Mouse (Mus musculus): Measurements from ENCODE around the gene Arnt. TPM values are rescaled to one million over a fixed set of nuclear protein-coding genes. Genes with fewer than 3 reads are reported as not detected.

Arnt gene
- polyA plus RNA-seq, 1 experiment, result 18.3 TPM

DNA sequence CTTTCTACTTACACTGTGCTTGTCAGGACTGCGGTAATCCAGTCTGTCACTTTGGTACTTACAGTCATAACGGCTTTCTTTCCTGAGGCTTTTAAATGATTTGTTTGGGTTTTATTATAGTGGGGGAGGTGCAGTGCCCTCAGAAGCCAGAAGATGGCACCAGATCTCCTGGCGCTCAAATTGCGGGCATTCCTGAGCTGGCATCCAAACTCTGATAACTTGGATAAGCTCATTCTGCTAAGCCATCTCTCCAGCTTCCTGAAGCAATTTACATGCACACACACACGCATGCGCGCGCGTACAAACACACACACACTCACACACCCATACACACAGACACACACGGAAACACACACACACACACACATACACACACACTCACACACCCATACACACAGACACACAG, 83.3 kb downstream of the Arnt start:
- peaks cover 14% of the 10 kb centered on the region for H3K4me1 ChIP-seq (ENCODE audit: control insufficient read depth, insufficient read depth, low read length)
- TF ChIP-seq CTCF (IDR thresholded peaks at IDR 0.05; ENCODE audit: control insufficient read depth, insufficient read depth, low read length) (peak; percentile 87), POLR2A (IDR thresholded peaks at IDR 0.05; ENCODE audit: borderline replicate concordance, control insufficient read depth, low read depth, low read length) (no peak)
- H3K4me3 ChIP-seq (replicated peaks; ENCODE audit: control insufficient read depth, low read depth, low read length), result no peak overlapping the region
- 20% methylated on average over 10 of the region's 10 CpGs for WGBS
- H3K27ac ChIP-seq (ENCODE audit: control insufficient read depth, insufficient read depth, low read depth, low read length, poor library complexity), result peak overlapping the region; percentile 51

DNA sequence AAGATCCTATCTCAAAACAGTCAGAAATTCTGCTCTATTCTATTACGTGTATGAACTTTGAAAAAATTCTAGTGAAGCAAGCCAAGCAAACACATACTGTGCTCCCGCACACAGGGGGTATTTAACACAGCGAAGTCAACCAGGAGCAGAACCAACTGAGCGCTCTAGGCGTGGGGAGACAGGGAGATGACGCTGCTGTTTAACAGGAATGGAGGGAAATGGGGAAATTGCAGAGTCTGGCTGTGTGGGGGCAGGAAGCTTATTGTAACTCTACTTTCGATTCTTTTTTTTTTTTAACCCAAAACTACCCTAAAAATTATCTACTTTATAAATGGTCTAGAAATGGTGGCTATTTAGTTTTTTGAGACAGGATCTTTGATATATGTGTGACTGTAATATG, 84.7 kb downstream of the Arnt start:
- Histone ChIP-seq H3K4me3 (replicated peaks; ENCODE audit: control insufficient read depth, low read depth, low read length) (no peak overlapping the region), H3K4me1 (ENCODE audit: control insufficient read depth, insufficient read depth, low read length) (peaks cover 19% of the 10 kb centered on the region), H3K27ac (ENCODE audit: control insufficient read depth, insufficient read depth, low read depth, low read length, poor library complexity) (peak overlapping the region; percentile 67)
- WGBS, result 4% methylated on average over 7 of the region's 7 CpGs
- TF ChIP-seq CTCF (IDR thresholded peaks at IDR 0.05; ENCODE audit: control insufficient read depth, insufficient read depth, low read length) (no peak), POLR2A (IDR thresholded peaks at IDR 0.05; ENCODE audit: borderline replicate concordance, control insufficient read depth, low read depth, low read length) (no peak)

DNA sequence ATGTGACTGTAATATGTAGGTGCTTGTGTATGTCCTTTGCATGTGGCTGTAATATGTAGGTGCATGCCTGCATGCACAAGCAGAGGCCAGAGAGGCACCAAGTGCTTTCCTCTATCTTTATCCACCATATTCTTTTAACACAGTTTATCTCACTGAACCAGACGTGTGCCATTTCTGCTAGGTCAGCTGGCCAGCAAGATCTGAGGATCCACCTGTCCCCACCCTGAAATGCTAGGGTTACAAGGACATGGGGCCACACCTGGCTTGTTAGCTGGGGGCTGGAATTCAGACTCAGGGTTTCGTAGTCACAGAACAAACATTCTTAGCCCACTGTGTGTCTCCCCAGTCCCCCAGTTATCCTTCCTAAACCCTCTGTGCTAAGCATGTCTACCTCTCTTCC, 85.1 kb downstream of the Arnt start:
- Histone ChIP-seq H3K27ac (ENCODE audit: control insufficient read depth, insufficient read depth, low read depth, low read length, poor library complexity) (peak overlapping the region; percentile 24; the same call in 1 of the 2 replicates), H3K4me1 (ENCODE audit: control insufficient read depth, insufficient read depth, low read length) (peaks cover 19% of the 10 kb centered on the region), H3K4me3 (replicated peaks; ENCODE audit: control insufficient read depth, low read depth, low read length) (no peak overlapping the region)
- TF ChIP-seq POLR2A (IDR thresholded peaks at IDR 0.05; ENCODE audit: borderline replicate concordance, control insufficient read depth, low read depth, low read length) (no peak), CTCF (IDR thresholded peaks at IDR 0.05; ENCODE audit: control insufficient read depth, insufficient read depth, low read length) (no peak)
- 48% methylated on average over 2 of the region's 2 CpGs for WGBS

DNA sequence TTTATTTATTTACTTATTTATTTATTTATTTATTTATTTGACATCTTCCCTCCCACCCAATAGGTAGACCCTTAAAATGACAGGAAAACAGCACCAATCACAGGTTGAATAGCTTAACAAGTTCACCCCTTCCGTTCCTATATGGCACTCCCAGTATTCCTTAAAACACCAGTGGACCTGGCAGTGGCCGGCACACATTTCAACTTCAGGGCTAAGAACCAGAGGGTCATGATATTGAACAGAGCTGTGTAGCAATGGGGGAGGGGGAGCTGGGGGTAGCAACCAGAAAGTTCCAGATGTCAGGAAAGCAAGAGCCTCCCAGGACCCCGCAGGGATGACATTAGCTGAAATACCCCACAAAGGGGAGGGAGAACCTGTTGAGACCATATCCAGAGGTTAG, 85.9 kb downstream of the Arnt start:
- peaks cover 19% of the 10 kb centered on the region for H3K4me1 ChIP-seq (ENCODE audit: control insufficient read depth, insufficient read depth, low read length)
- no peak for TF ChIP-seq POLR2A (IDR thresholded peaks at IDR 0.05; ENCODE audit: borderline replicate concordance, control insufficient read depth, low read depth, low read length)
- no peak for TF ChIP-seq CTCF (IDR thresholded peaks at IDR 0.05; ENCODE audit: control insufficient read depth, insufficient read depth, low read length)
- no peak overlapping the region for H3K4me3 ChIP-seq (replicated peaks; ENCODE audit: control insufficient read depth, low read depth, low read length)
- peak overlapping the region; percentile 63; the same call in 1 of the 2 replicates for H3K27ac ChIP-seq (ENCODE audit: control insufficient read depth, insufficient read depth, low read depth, low read length, poor library complexity)
- 87% methylated on average over 3 of the region's 3 CpGs for WGBS

DNA sequence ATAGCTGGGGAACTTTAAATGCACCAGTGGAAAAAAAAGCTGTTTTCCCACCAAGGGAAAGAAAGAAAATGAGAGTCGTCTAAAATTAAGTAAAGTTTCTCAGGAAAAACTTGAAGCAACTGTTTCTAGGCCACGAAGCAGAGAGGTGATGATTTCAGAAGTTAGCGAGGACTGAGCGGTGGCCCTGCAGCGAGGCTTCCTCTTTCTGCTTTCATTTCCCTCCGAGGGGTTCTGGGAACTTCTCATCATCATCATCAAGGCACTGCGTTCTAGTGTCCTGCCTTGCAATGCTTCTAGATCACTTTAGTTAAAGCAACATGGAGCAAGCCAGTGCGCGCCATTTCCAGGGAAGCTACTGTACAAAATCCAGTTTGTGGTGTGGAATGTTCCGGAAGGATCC, 87.0 kb downstream of the Arnt start:
- 19% methylated on average over 10 of the region's 10 CpGs for WGBS
- peaks cover 16% of the 10 kb centered on the region for H3K4me1 ChIP-seq (ENCODE audit: control insufficient read depth, insufficient read depth, low read length)
- peak overlapping the region; percentile 29 for H3K4me3 ChIP-seq (replicated peaks; ENCODE audit: control insufficient read depth, low read depth, low read length)
- TF ChIP-seq CTCF (IDR thresholded peaks at IDR 0.05; ENCODE audit: control insufficient read depth, insufficient read depth, low read length), result no peak
- TF ChIP-seq POLR2A (IDR thresholded peaks at IDR 0.05; ENCODE audit: borderline replicate concordance, control insufficient read depth, low read depth, low read length), result no peak
- H3K27ac ChIP-seq (ENCODE audit: control insufficient read depth, insufficient read depth, low read depth, low read length, poor library complexity), result peak overlapping the region; percentile 58; the same call in 1 of the 2 replicates

DNA sequence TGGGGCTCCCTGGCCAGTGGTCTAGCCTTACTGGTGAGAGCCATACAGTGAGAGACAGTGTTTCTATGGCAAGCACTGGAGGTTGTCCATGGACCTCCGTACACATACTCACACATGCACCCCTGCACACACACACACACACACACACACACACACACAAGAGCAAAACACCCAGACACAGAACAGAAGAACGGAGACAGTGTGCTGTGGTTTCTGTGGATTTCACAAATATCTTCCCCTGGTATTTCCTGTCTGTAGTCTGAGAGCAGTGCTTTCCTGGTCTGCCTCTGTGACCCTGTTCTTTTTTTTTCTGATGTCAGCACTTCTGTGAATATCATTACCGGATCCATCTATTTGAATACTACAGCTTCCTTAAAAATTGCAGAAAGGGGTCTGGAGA, 89.5 kb downstream of the Arnt start:
- Histone ChIP-seq H3K4me1 (ENCODE audit: control insufficient read depth, insufficient read depth, low read length) (peaks cover 11% of the 10 kb centered on the region), H3K4me3 (replicated peaks; ENCODE audit: control insufficient read depth, low read depth, low read length) (no peak overlapping the region), H3K27ac (ENCODE audit: control insufficient read depth, insufficient read depth, low read depth, low read length, poor library complexity) (peak overlapping the region; percentile 52)
- WGBS, result 1% methylated on average over 3 of the region's 3 CpGs
- TF ChIP-seq CTCF (IDR thresholded peaks at IDR 0.05; ENCODE audit: control insufficient read depth, insufficient read depth, low read length) (peak; percentile 8; the same call in 1 of the 2 replicates), POLR2A (IDR thresholded peaks at IDR 0.05; ENCODE audit: borderline replicate concordance, control insufficient read depth, low read depth, low read length) (no peak)

DNA sequence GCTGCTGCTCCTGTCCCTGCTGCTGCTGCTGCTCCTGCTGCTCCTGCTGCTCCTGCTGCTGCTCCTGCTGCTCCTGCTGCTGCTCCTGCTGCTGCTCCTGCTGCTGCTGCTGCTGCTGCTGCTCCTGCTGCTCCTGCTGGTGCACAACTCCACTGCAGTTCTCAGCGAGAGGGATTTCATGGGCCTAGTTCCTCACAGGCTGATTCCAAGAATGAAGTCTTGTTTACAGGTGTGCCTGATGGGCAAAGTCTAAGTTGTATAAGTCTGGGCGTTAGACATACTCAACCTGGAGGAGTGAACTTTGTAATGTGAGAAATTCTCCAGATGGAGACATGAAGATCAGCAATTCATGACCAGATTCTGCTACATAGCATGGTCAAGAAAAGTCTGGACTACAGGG, 90.5 kb downstream of the Arnt start:
- no peak overlapping the region for H3K27ac ChIP-seq (ENCODE audit: control insufficient read depth, insufficient read depth, low read depth, low read length, poor library complexity)
- peaks cover 11% of the 10 kb centered on the region for H3K4me1 ChIP-seq (ENCODE audit: control insufficient read depth, insufficient read depth, low read length)
- WGBS, result 78% methylated on average over 2 of the region's 2 CpGs
- H3K4me3 ChIP-seq (replicated peaks; ENCODE audit: control insufficient read depth, low read depth, low read length), result no peak overlapping the region
- TF ChIP-seq POLR2A (IDR thresholded peaks at IDR 0.05; ENCODE audit: borderline replicate concordance, control insufficient read depth, low read depth, low read length), result no peak
- TF ChIP-seq CTCF (IDR thresholded peaks at IDR 0.05; ENCODE audit: control insufficient read depth, insufficient read depth, low read length), result no peak

DNA sequence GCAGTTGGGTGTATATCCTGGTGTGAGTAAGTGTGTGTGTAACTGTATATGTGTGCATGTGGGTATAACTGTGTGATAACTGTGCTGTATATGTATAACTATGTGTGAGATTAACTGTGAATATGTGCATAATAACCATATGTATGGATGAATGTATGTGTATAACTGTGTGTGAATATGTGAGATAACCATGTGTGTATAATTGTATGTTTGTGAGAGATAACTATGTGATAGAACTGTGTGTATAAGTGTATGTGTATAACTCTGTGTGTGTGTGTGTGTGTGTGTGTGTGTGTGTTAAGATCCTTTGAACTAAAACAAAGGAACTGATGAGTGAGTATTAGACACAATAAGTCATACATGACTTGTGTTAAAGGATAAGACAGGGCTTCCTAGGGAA, 91.9 kb downstream of the Arnt start:
- no peak for TF ChIP-seq POLR2A (IDR thresholded peaks at IDR 0.05; ENCODE audit: borderline replicate concordance, control insufficient read depth, low read depth, low read length)
- no peak for TF ChIP-seq CTCF (IDR thresholded peaks at IDR 0.05; ENCODE audit: control insufficient read depth, insufficient read depth, low read length)
- Histone ChIP-seq H3K27ac (ENCODE audit: control insufficient read depth, insufficient read depth, low read depth, low read length, poor library complexity) (no peak overlapping the region), H3K4me1 (ENCODE audit: control insufficient read depth, insufficient read depth, low read length) (peaks cover 9% of the 10 kb centered on the region)

DNA sequence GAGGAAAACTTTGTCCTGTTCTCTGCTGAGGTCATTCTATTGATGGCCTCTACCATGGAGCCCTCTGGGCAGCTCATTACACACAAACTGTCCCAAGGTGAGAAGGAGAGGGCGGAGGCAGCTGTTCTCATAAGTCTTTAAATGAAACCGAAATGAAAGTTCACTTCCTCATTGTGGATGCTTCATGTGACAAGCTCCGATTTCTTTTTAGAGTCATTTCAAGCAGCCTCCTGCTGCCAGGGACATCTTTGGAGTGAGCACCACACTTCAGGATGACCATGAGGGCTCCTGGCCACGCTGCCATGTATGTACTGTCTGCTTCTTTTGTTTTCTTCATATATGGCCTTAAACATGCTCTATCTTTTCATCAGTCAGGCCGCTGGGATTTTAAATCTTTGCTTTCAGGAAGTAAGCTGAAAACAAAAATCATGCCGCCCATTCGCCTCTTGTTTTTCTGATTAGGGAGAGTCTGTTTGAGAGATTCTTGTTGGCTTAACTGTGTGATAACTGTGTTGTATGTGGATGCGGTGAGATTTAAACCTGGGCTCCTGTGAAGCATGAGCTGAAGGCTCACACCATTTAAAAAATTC, 92.5 kb downstream of the Arnt start, which contains the start of gene Ctss:
Ctss (plus strand) TSS at position 165 of the 590 bp plus-strand sequence.
- peak within 1 kb of the TSS; percentile 70 for H3K4me3 ChIP-seq (replicated peaks; ENCODE audit: control insufficient read depth, low read depth, low read length)
- peaks cover 7% of the 10 kb centered on the region for H3K4me1 ChIP-seq (ENCODE audit: control insufficient read depth, insufficient read depth, low read length)
- H3K27ac ChIP-seq (ENCODE audit: control insufficient read depth, insufficient read depth, low read depth, low read length, poor library complexity), result peak within 1 kb of the TSS; percentile 45
- 14% methylated on average over 8 of the region's 8 CpGs for WGBS
- peak; percentile 16; the same call in 1 of the 2 replicates for TF ChIP-seq POLR2A (IDR thresholded peaks at IDR 0.05; ENCODE audit: borderline replicate concordance, control insufficient read depth, low read depth, low read length)
- no peak for TF ChIP-seq CTCF (IDR thresholded peaks at IDR 0.05; ENCODE audit: control insufficient read depth, insufficient read depth, low read length)

More for the DNA sequence above, 91.9 kb downstream of the Arnt start:
- H3K4me3 ChIP-seq (replicated peaks; ENCODE audit: control insufficient read depth, low read depth, low read length), result no peak overlapping the region

All from bone marrow, adult 2 months (tissue).